Mouse (Mus musculus) kidney, adult 2 months (tissue): ENCODE measurements around the gene Tbc1d24. TPM values are rescaled to one million over a fixed set of nuclear protein-coding genes. Genes with fewer than 3 reads are reported as not detected.

Experiments used
- DNase-seq: peaks from one replicate; pipeline ENCODE4 v3.0.0; 2021
- H3K27ac ChIP-seq: fragments of 200-500 bp; 2 replicates; pipeline ENCODE4 v1.5.1; 2012; ENCODE audit warnings: low read depth, low read length, control low read depth, inconsistent platforms; ENCODE audit not compliant: insufficient read depth
- H3K27me3 ChIP-seq: fragments of 200-500 bp; replicated peaks from 2 replicates; pipeline ENCODE4 v1.6.1; 2012; ENCODE audit warnings: mild to moderate bottlenecking, moderate library complexity, low read length, inconsistent platforms; ENCODE audit not compliant: control insufficient read depth, insufficient read depth
- H3K36me3 ChIP-seq: fragments of 200-500 bp; 2 replicates; pipeline ENCODE4 v1.6.1; 2012; ENCODE audit warnings: mild to moderate bottlenecking, moderate library complexity, low read length, inconsistent platforms; ENCODE audit not compliant: control insufficient read depth, insufficient read depth
- H3K4me1 ChIP-seq: fragments of 200-500 bp; 2 replicates; pipeline ENCODE4 v1.6.1; 2011; ENCODE audit warnings: low read length; ENCODE audit not compliant: control insufficient read depth, insufficient read depth
- H3K4me3 ChIP-seq: fragments of 200-500 bp; 2 replicates; pipeline ENCODE4 v1.5.1; 2011; ENCODE audit warnings: mild to moderate bottlenecking, low read depth, low read length, control low read depth; ENCODE audit not compliant: insufficient read depth
- CTCF ChIP-seq: fragments of 200-500 bp; conservative IDR thresholded peaks from 2 replicates; pipeline ENCODE4 v1.5.1; 2011; ENCODE audit warnings: low read depth, mild to moderate bottlenecking, control low read depth, low read length, moderate library complexity, mixed read lengths; ENCODE audit not compliant: insufficient read depth, insufficient read length
- POLR2A ChIP-seq: fragments of 200-500 bp; IDR thresholded peaks from one replicate; pipeline ENCODE4 v1.6.1; 2011; ENCODE audit warnings: low read depth, low read length, control low read depth
- WGBS: fragments of 180-500 bp; shearing (Covaris S2); methylation state at CpG from one replicate; pipeline ENCODE4 v1.1.7; 2018; 5-methylcytosine and 5-hydroxymethylcytosine counted together
- polyA plus RNA-seq: library from polyadenylated mRNA; depleted of rRNA; stranded (reverse); fragments of >200 nt; gene quantifications from 2 replicates; pipeline ENCODE4 v1.2.3, GENCODE M21; 2012

Gene Tbc1d24
- polyA plus RNA-seq, 1 experiment = 15.0 TPM

- DNase-seq = no peak
- no peak for TF ChIP-seq POLR2A
- TF ChIP-seq CTCF = no peak; the same call in 1 of the 2 replicates
Observed at GRCm38 (mm10) chr17:24195349-24195748, 10.0 kb downstream of the Tbc1d24 start.

GRCm38 (mm10) chr17:24193769-24194168 lies 11.6 kb downstream of the Tbc1d24 start:
- no peak for DNase-seq
- Histone ChIP-seq H3K27me3 (no peaks in the 10 kb centered on the region), H3K4me3 (no peak overlapping the region), H3K36me3 (no peaks in the 10 kb centered on the region), H3K27ac (no peak overlapping the region), H3K4me1 (no peaks in the 10 kb centered on the region)
- TF ChIP-seq CTCF = no peak
- TF ChIP-seq POLR2A = no peak
- 94% methylated on average over 5 of the region's 5 CpGs for WGBS

More at GRCm38 (mm10) chr17:24195349-24195748, 10.0 kb downstream of the Tbc1d24 start:
- Histone ChIP-seq H3K27ac (no peak overlapping the region), H3K4me1 (no peaks in the 10 kb centered on the region), H3K27me3 (no peaks in the 10 kb centered on the region), H3K36me3 (no peaks in the 10 kb centered on the region), H3K4me3 (no peak overlapping the region)
- 60% methylated on average over 2 of the region's 2 CpGs for WGBS

DNA sequence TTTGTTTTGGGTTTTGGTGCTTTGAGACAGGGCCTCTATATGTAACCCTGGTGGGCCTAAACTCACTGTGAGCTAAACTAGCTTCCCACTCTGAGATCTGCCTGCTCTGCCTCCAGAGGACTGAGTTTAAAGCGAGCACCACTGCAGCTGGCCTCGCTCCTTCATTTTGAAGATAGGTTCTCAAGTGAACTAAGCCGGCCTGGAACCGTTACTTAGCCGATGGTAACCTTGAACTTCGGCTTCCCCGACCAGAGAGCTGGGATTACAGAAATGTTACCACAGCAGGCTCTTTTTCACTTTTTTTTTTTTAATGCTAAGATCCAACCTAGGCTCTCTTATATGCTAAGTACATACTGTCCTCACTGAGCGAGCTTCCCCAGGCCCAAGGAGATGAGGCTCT lies 12.1 kb downstream of the Tbc1d24 start:
- Histone ChIP-seq H3K27me3 (no peaks in the 10 kb centered on the region), H3K4me3 (no peak overlapping the region), H3K36me3 (no peaks in the 10 kb centered on the region), H3K4me1 (no peaks in the 10 kb centered on the region), H3K27ac (no peak overlapping the region)
- TF ChIP-seq CTCF (no peak), POLR2A (no peak)
- DNase-seq = no peak
- WGBS = 91% methylated on average over 8 of the region's 8 CpGs

- no peak overlapping the region for H3K27ac ChIP-seq
- no peak overlapping the region for H3K4me3 ChIP-seq
- WGBS = 63% methylated on average over 8 of the region's 8 CpGs
- no peaks in the 10 kb centered on the region for H3K4me1 ChIP-seq
- TF ChIP-seq POLR2A = no peak
- TF ChIP-seq CTCF = no peak
- H3K27me3 ChIP-seq = no peaks in the 10 kb centered on the region
- no peaks in the 10 kb centered on the region for H3K36me3 ChIP-seq
- DNase-seq = no peak
Observed at GRCm38 (mm10) chr17:24192848-24193247, 12.5 kb downstream of the Tbc1d24 start.

DNA sequence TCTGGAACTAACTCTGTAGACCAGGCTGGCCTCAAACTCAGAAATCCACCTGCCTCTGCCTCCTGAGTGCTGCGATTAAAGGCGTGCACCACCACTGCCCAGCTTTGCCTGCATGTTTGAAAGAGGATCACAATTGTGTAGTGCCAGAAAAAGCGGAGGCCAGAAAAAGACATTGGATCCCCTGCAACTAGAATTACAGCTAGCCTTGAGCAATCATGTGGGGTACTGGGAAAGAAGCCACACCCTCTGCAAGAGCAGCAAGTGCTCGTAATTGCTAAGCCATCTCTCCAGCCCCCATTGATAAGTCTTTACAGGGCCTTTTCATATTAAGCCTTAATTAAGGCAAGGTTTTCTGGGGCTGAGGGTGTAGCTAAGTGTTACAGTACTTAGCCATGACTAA lies 13.9 kb downstream of the Tbc1d24 start:
- Histone ChIP-seq H3K27me3 (no peaks in the 10 kb centered on the region), H3K27ac (no peak overlapping the region), H3K4me1 (no peaks in the 10 kb centered on the region), H3K36me3 (no peaks in the 10 kb centered on the region), H3K4me3 (no peak overlapping the region)
- no peak for DNase-seq
- 89% methylated on average over 4 of the region's 4 CpGs for WGBS
- no peak for TF ChIP-seq CTCF
- no peak for TF ChIP-seq POLR2A

DNA sequence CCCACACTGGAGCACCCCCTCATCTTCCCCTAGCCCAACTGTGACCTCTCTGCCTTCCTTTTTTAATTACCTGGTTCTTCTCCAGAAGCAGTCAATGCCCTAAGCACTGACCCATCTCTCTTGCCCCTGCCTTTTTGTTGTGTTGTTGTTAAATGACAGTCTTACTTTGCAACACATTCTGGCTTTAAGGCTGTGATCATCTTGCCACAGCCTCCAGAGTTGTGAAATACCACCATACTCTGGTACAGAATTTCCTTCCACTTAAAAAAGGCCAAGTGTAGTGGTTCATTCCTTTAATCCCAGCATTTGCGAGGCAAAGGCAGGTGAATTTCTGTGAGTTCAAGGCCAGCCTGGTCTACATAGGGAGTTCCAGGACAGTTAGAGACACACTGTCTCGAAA lies 14.4 kb downstream of the Tbc1d24 start:
- Histone ChIP-seq H3K36me3 (no peaks in the 10 kb centered on the region), H3K4me1 (no peaks in the 10 kb centered on the region), H3K4me3 (no peak overlapping the region), H3K27me3 (no peaks in the 10 kb centered on the region), H3K27ac (no peak overlapping the region)
- WGBS = 91% methylated on average over 2 of the region's 2 CpGs
- TF ChIP-seq CTCF (no peak), POLR2A (no peak)
- DNase-seq = no peak

- no peaks in the 10 kb centered on the region for H3K36me3 ChIP-seq
- H3K27ac ChIP-seq = no peak overlapping the region
- 70% methylated on average over 3 of the region's 3 CpGs for WGBS
- no peak for DNase-seq
- no peaks in the 10 kb centered on the region for H3K27me3 ChIP-seq
- peaks cover 6% of the 10 kb centered on the region for H3K4me1 ChIP-seq
- H3K4me3 ChIP-seq = no peak overlapping the region
- TF ChIP-seq CTCF (no peak), POLR2A (no peak)
Observed at GRCm38 (mm10) chr17:24174259-24174658, 31.1 kb downstream of the Tbc1d24 start.
